Mouse (Mus musculus): Measurements from ENCODE around the gene Sirt4. TPM values are rescaled to one million over a fixed set of nuclear protein-coding genes. Genes with fewer than 3 reads are reported as not detected.

Sirt4 gene
- polyA plus RNA-seq, 1 experiment from 2014 or later, result 13.9 TPM

DNA sequence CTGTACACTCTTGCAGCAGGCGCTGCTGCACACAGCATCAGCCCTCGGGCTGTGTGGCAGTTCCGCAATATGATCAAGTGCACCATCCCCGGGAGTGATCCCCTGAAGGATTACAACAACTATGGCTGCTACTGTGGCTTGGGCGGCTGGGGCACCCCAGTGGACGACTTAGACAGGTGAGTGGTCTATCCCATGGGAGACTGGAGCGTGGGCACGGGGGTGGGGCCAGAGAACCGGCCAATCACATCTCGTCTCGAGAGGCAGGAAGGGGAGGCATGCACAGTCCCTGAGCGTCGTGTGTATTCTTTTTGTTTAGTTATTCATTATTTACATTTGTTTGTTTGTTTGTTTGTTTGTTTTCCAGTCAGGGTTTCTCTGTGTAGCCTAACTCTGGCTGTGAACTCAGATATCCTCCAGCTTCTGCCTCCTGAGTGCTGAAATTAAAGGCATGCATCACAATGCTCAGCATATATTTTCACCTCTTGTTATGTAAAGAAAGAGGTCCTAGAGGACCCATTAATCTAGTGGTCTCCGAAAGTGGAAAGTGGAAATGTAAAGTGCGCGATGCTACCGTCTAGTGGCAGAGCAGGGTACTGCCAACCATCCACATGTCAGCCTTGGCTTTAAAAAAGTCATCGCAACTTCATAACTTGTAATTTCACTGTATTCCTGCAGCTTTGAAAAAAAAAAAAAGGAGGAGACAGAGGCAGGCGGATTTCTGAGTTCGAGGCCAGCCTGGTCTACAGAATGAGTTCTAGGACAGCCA, 13.6 kb downstream of the Sirt4 start:
- Histone ChIP-seq H3K9me3 (no peaks in the 10 kb centered on the region), H3K27ac (no peak overlapping the region), H3K4me3 (peak overlapping the region; percentile 17; the same call in 1 of the 2 replicates), H3K4me1 (peaks cover 18% of the 10 kb centered on the region), H3K27me3 (ENCODE audit: poor library complexity, severe bottlenecking) (peaks cover 7% of the 10 kb centered on the region; the same call in 1 of the 2 replicates), H3K36me3 (replicated peaks) (no peaks in the 10 kb centered on the region)
- WGBS, result 39% methylated on average over 20 of the region's 20 CpGs
- no peak for DNase-seq (ENCODE audit: extremely low spot score, low spot score)

DNA sequence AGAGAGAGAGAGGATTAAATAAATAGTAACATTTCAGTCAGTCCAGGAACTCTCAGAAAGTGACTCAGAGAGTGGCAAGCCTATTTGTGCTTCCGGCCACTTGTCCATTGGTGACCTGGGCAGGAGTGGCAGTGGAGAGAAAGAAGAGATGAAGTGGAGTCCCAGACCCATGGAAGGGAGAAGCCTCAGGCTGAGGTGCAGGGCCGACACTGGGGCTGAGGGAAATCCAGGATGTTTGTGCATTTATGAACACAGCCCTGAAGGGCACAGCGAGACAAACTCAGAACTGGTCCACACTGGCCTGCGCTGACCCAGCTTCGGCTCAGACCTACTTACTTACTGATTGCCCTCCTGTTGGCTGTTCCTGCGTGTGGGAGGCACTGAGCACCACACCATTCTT, 14.7 kb downstream of the Sirt4 start:
- 80% methylated on average over 6 of the region's 6 CpGs for WGBS
- Histone ChIP-seq H3K36me3 (replicated peaks) (no peaks in the 10 kb centered on the region), H3K9me3 (no peaks in the 10 kb centered on the region), H3K27ac (no peak overlapping the region), H3K4me3 (no peak overlapping the region), H3K27me3 (ENCODE audit: poor library complexity, severe bottlenecking) (peaks cover 5% of the 10 kb centered on the region; the same call in 1 of the 2 replicates), H3K4me1 (peaks cover 7% of the 10 kb centered on the region)
- no peak for DNase-seq (ENCODE audit: extremely low spot score, low spot score)

DNA sequence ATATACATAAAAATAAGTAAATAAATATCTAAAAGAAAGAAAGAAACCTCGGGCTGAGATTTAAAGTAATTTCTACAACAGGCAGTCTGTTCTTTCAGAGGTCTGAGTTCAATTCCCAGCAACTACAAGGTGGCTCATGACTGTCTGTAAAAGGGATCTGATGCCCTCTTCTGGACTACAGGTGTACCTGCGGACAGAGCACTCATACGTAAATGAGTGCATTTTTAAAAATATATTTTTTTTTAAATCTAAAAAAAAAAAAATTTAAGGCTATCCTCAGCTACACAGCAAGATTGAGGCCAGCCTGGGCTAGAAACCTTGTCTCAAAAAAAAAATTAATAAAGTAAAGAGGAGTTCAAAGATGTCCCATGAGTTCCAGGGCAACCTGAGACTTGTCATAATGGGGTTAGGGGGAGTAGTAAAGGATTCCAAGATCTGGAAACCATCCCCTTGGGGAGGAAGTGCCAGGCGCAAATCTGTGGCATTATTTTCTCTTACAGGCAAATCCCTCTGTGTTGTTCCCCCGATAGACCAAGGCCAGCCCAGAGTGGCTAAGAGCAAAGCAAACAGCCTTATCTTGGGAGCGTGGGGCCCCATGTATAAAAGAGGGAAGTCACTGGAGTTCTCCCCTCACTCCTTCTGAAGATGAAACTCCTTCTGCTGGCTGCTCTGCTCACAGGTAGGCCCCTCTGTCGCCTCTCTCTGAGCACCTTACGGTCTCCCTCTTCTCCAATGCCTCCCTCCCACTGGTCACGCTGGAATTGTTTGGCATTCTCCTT, 18.7 kb downstream of the Sirt4 start, which contains the start of gene Pla2g1b:
TSS of gene Pla2g1b (plus strand) at position 621 of the 779 bp plus-strand sequence.
- Histone ChIP-seq H3K27ac (no peak within 1 kb of the TSS), H3K9me3 (no peaks in the 10 kb centered on the region), H3K27me3 (ENCODE audit: poor library complexity, severe bottlenecking) (no peaks in the 10 kb centered on the region), H3K4me3 (no peak within 1 kb of the TSS), H3K36me3 (replicated peaks) (no peaks in the 10 kb centered on the region), H3K4me1 (peaks cover 3% of the 10 kb centered on the region)
- DNase-seq (ENCODE audit: extremely low spot score, low spot score), result no peak
- 50% methylated on average over 9 of the region's 9 CpGs for WGBS

DNA sequence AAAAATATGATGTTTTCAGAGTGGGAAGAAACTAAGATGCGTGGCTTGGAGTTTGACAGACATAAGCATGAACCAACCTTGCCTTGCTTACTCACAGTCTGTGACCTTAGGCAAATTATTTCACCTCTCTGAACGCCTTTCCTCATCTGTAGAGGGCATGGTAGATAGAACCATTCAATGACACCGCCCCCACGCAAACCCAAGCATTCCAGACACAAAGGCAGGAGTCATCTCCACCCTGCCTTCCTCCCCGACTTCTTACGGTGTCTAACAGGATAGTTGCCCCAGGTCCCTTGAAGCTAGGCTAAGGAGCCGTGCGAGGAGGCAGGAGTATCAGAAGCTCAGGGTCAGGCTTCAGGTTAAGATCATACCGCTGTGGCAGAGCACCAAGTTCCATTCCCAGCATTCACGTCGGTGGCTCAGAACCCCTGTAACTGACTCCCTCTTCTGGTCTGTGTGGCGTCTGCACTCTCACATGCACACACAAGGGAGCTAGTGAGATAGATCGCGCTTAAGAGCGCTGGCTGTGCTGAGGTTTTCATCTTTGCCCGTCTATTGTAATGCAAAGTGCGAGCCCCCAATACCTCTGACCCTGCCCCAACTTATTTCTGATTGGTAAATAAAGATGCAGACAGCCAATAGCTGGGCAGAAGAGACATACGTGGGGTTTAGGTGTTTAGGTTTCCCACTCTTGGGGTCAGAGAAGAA, 20.0 kb downstream of the Sirt4 start:
- Histone ChIP-seq H3K9me3 (no peaks in the 10 kb centered on the region), H3K4me3 (no peak overlapping the region), H3K27me3 (ENCODE audit: poor library complexity, severe bottlenecking) (no peaks in the 10 kb centered on the region), H3K4me1 (no peaks in the 10 kb centered on the region), H3K36me3 (replicated peaks) (no peaks in the 10 kb centered on the region), H3K27ac (0 out of 2 replicates have a peak overlapping the region, but pooled peaks have one; percentile 25)
- DNase-seq (ENCODE audit: extremely low spot score, low spot score), result no peak
- WGBS, result 79% methylated on average over 18 of the region's 18 CpGs

DNA sequence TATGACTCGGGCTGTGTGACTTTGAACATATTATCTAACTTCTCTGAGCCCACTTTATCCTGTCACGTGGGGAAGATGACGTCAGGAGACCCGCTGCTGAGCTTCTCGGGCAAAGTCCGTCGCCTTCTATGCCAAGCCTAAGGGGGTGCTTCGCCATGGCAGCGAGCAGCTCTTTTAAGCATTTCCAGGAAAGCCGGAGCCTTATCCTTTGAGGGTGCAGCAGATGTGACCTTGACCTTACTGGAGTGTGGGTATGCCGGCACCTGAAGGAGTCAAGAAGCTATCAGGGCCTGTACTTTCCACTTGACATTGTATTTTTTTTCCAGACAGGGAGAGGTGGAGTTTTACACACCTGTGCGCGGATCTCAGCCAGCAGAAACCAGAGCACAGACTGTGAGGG, 25.6 kb downstream of the Sirt4 start:
- peaks cover 7% of the 10 kb centered on the region for H3K4me1 ChIP-seq
- H3K27ac ChIP-seq, result no peak overlapping the region
- H3K36me3 ChIP-seq (replicated peaks), result peaks cover 12% of the 10 kb centered on the region
- no peak for DNase-seq (ENCODE audit: extremely low spot score, low spot score)
- WGBS, result 72% methylated on average over 13 of the region's 13 CpGs
- H3K9me3 ChIP-seq, result no peaks in the 10 kb centered on the region
- H3K4me3 ChIP-seq, result no peak overlapping the region
- no peaks in the 10 kb centered on the region for H3K27me3 ChIP-seq (ENCODE audit: poor library complexity, severe bottlenecking)

DNA sequence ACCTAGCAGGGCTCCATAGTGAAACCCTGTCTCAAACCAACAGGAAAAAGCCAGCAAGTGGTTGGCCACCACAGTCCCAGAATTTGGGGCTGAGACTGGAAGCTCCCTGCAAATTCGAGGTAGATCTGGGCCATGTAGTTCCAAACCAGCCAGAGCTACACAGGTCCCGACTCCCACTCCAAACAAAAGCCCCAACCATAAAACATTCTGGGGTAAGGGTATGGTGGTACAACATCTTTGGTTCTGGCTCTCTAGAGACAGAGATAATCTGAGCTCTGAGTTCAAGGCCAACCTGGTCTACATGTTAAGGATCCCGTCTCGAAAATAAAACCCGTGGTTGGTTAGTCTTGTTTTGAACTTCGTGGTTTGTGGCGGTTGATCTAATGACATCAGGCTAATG, 28.7 kb downstream of the Sirt4 start:
- H3K36me3 ChIP-seq (replicated peaks), result peaks cover 42% of the 10 kb centered on the region
- no peak overlapping the region for H3K4me3 ChIP-seq
- no peaks in the 10 kb centered on the region for H3K9me3 ChIP-seq
- DNase-seq (ENCODE audit: extremely low spot score, low spot score), result no peak
- H3K27ac ChIP-seq, result no peak overlapping the region
- WGBS, result 84% methylated on average over 7 of the region's 7 CpGs
- peaks cover 10% of the 10 kb centered on the region for H3K4me1 ChIP-seq
- H3K27me3 ChIP-seq (ENCODE audit: poor library complexity, severe bottlenecking), result no peaks in the 10 kb centered on the region

DNA sequence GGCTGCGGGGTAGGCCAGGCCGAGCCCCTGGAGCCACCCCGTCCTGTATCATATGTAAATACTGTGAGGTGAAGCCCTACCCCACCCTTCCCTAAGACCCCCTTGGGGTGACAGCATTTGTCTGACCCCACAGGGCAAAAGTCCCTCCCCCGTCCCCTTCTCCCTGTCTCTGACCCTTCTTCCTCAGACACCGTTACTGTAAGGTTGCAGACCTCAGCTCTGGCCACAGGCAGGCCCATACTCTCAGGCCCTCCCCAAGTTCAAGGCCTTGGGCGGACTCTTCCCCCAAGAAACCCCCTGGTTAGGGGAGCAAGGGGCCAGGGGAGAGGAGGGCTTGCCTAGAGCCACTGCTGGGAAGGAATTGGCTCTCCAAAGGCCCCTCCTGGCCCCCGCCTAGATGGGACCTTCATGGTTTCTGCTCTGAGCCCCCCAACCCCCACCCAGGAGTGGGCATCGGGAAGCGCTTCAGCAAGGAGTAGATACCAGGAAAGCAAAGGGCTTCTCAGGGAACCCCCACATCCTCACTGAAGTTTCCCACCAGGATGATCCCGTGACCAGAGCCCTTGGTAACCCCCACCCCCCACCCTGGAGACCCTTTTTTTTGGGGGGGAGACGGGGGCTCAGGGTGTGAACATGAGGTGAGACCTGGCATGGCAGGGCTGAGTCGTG, 30.0 kb downstream of the Sirt4 start:
- H3K9me3 ChIP-seq, result no peaks in the 10 kb centered on the region
- peaks cover 14% of the 10 kb centered on the region for H3K4me1 ChIP-seq
- H3K4me3 ChIP-seq, result no peak overlapping the region
- no peak for DNase-seq (ENCODE audit: extremely low spot score, low spot score)
- peak overlapping the region; percentile 3; the same call in 1 of the 2 replicates for H3K27ac ChIP-seq
- H3K27me3 ChIP-seq (ENCODE audit: poor library complexity, severe bottlenecking), result no peaks in the 10 kb centered on the region
- WGBS, result 86% methylated on average over 12 of the region's 12 CpGs
- H3K36me3 ChIP-seq (replicated peaks), result peaks cover 55% of the 10 kb centered on the region

DNA sequence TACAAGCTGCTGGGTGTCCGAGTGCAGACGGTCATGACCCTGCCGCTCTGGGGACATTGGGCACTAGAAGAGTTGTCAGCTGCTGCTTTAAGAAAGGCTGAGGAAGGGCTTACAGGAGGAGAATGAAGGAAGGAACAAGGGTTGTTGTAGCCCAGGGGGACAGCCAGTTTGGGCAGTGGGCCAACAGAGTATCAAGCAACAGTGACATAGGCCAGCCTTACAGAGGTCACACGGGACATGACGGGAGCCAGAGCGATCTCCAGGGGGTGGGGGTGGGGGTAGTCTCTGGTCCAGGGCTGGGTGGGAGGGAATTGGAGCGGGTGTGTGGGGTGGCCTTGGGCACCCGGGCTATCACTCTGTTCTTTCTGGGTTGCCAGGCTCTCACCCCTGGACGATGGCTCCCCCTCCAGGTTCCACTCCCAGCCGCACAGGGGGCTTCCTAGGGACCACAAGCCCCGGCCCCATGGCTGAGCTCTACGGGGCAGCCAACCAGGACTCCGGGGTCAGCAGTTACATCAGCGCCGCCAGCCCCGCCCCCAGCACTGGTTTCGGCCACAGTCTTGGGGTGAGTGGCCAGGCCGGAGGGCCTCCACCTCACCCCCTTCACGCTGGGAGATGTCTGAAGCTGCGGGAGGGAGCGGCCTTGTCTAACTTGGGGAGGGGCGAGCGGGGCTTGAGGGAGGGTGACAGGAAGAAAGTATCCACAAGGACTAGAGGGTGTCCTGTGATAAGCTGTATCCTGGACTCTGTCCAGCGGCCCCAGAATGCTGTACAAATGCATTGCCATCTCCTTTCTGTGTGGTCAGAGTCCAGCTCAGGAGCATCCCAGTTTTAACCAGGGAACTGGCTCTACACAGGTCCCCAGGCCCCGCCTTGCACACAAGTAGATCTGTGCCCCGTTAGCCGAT, 33.9 kb downstream of the Sirt4 start:
- Histone ChIP-seq H3K36me3 (replicated peaks) (peaks cover 94% of the 10 kb centered on the region), H3K4me1 (peaks cover 22% of the 10 kb centered on the region), H3K9me3 (no peaks in the 10 kb centered on the region), H3K4me3 (no peak overlapping the region), H3K27me3 (ENCODE audit: poor library complexity, severe bottlenecking) (no peaks in the 10 kb centered on the region), H3K27ac (no peak overlapping the region)
- WGBS, result 93% methylated on average over 27 of the region's 27 CpGs
- no peak for DNase-seq (ENCODE audit: extremely low spot score, low spot score)

DNA sequence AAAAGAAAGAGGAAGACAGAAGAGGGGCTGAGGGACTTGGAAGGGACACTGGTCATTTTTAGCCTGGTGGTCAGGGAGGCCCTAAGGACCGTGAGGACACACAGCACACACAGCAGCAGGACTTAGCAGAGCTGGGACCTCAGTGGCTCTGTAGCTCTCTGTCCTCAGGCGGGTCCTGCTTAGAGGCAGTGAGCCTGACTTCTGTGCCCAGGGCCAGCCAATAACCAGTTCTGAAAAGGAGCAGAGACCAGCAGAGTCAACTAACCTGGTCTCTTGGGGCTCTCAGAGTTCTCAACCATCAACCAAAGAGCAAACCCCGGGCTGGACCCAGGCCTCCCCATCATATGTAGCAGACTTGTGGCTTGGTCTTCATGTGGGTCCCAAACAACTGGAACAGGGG, 35.3 kb downstream of the Sirt4 start:
- H3K4me3 ChIP-seq, result no peak overlapping the region
- no peak for DNase-seq (ENCODE audit: extremely low spot score, low spot score)
- peaks cover 18% of the 10 kb centered on the region for H3K4me1 ChIP-seq
- no peaks in the 10 kb centered on the region for H3K9me3 ChIP-seq
- peaks cover 100% of the 10 kb centered on the region for H3K36me3 ChIP-seq (replicated peaks)
- no peaks in the 10 kb centered on the region for H3K27me3 ChIP-seq (ENCODE audit: poor library complexity, severe bottlenecking)
- 89% methylated on average over 3 of the region's 3 CpGs for WGBS
- no peak overlapping the region for H3K27ac ChIP-seq

DNA sequence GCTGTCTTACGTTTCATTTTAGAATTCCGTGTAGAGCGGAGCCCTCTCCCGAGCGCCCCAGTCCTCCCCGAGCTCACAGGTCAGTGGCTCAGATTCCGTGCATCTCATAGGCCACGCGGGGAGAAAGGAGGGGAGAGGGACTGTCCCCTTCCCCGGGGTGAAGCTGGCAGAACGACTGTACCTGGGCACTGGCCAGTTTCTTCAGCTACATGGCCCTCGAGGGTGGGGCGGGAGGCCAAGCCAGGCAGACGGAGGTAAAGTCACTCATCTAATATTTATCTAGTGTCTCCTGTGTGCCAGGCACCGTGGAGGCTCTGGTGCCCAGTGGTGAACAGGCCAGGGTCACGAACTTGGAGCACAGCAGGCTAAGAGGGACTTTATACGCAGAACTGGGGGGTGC, 37.4 kb downstream of the Sirt4 start:
- peaks cover 100% of the 10 kb centered on the region for H3K36me3 ChIP-seq (replicated peaks)
- 92% methylated on average over 17 of the region's 17 CpGs for WGBS
- H3K4me3 ChIP-seq, result no peak overlapping the region
- no peak overlapping the region for H3K27ac ChIP-seq
- DNase-seq (ENCODE audit: extremely low spot score, low spot score), result no peak
- no peaks in the 10 kb centered on the region for H3K9me3 ChIP-seq
- 0 out of 2 replicates have a peak, but pooled peaks cover 12% of the 10 kb centered on the region for H3K4me1 ChIP-seq
- H3K27me3 ChIP-seq (ENCODE audit: poor library complexity, severe bottlenecking), result no peaks in the 10 kb centered on the region

DNA sequence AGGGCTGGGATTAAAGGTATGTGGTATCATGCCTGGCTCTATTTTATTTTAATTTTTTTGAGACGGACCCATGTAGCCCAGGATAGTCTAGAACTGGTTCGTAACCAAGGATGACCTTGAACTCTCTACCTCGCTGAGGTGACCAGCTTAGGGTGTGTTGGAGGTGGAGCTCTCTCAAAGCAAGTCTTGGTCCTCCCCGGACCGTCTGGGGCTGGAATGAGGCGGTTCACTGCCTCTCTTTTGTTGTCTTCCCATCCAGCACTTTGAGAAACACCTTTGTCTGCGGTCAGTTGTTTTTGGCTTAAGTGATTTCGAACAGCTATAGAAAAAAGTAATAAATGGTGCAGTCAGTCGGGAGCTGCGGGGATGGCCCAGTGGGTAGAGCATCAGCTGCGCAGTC, 40.4 kb downstream of the Sirt4 start:
- Histone ChIP-seq H3K36me3 (replicated peaks) (peaks cover 100% of the 10 kb centered on the region), H3K27me3 (ENCODE audit: poor library complexity, severe bottlenecking) (no peaks in the 10 kb centered on the region), H3K27ac (no peak overlapping the region; the same call in 1 of the 2 replicates), H3K4me3 (no peak overlapping the region), H3K4me1 (peaks cover 34% of the 10 kb centered on the region), H3K9me3 (no peaks in the 10 kb centered on the region)
- 91% methylated on average over 11 of the region's 11 CpGs for WGBS
- no peak for DNase-seq (ENCODE audit: extremely low spot score, low spot score)

Measured in forebrain, embryonic 10.5 days (tissue).